Mouse (Mus musculus): ENCODE results near the gene E4f1.

Gene E4f1

GRCm38 (mm10) chr17:24415011-24415410, 55.1 kb downstream of the E4f1 start:
- no peak for DNase-seq (ENCODE audit: low spot score)

GRCm38 (mm10) chr17:24414230-24414976, 55.7 kb downstream of the E4f1 start, which contains the start of gene Rnps1:
TSS of gene Rnps1 (plus strand) at chr17:24414565.
- peak; percentile 93 for DNase-seq (ENCODE audit: low spot score)

GRCm38 (mm10) chr17:24413557-24414211, 56.4 kb downstream of the E4f1 start:
- DNase-seq (ENCODE audit: low spot score) = no peak

- no peak for DNase-seq (ENCODE audit: low spot score)
Measured at GRCm38 (mm10) chr17:24407116-24407803, 62.9 kb downstream of the E4f1 start.

- DNase-seq (ENCODE audit: low spot score) = no peak
Measured at GRCm38 (mm10) chr17:24402371-24402770, 67.7 kb downstream of the E4f1 start.

DNA sequence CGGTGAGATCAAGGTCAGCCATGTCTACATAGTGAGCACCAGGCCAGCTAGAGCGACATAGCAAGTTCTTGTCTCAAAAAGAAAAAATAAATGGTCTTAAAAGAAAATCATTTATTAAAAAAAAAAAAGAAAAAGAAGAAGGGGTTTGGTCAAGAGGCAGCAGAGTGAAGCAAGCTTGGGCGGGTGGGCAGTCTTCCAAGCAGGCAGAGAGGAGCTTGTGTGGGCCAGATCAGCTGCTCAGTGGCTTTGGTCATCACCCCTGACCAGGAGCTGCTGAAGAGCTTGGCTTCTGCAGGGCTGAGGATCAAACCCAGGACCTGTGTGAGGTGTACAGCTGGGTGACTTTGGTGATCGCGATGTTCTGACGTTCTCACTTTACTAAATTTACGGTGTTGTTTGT, 75.7 kb downstream of the E4f1 start:
- no peak for DNase-seq (ENCODE audit: low spot score)
